Mouse (Mus musculus) adrenal gland, adult (tissue): ENCODE measurements at regions not wholly inside any gene's neighbourhood (a gene's known extent, or its start where the extent isn't known, plus 50 kb on each side); places are given as distances from the start of the nearest gene placed in this dataset.

ENCODE experiments used
- DNase-seq, 2 experiments: peaks; one replicate each; pipeline ENCODE4 v3.0.0; 2022 to 2023; ENCODE audit warnings: low spot score in 1 of 2; ENCODE audit not compliant: inconsistent age in 2 of 2

GRCm38 (mm10) chr8:90192856-90193255 lies 155.3 kb downstream of the Tox3 start:
- DNase-seq = no peak

GRCm38 (mm10) chr8:90182807-90183206 lies 165.3 kb downstream of the Tox3 start:
- DNase-seq = no peak

DNA sequence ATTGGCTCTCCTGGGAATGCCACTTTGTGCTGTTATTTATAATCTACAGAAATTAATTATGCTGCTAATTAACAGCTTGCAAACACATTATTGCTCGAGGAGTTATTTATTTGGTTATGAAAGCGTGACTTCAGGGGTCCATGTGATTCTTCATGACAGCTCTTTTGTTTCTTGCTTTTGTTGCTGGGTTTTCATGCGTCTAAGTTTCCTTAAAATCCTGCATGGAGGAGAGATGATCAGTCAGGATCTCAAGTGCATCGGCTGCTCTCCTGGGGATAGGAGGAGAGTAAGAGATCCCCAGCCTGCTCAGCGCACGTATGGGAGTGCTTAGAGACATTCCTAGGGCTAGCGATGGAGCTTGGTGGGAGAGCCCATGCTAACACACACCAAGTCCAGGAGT lies 171.4 kb downstream of the Tox3 start:
- no peak for DNase-seq

DNA sequence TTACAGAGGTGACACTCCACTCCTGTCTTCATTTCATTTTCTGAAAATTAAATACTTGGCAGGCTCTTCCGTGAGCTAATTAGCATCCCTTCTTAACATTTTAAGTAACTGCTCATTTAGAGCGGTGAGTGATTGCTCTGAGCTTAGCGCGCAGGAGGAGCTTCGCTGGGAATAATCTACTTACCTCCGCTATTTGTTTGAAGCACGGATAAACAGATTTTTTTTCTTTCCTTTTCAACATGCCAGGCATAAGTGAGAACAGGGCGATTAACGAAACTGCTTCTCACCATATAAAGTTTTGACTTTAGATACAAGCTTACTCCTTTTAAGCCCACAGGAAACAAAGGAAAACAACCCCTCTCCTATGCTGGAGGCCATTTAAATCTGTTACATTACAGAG lies 171.8 kb downstream of the Tox3 start:
- no peak for DNase-seq

DNA sequence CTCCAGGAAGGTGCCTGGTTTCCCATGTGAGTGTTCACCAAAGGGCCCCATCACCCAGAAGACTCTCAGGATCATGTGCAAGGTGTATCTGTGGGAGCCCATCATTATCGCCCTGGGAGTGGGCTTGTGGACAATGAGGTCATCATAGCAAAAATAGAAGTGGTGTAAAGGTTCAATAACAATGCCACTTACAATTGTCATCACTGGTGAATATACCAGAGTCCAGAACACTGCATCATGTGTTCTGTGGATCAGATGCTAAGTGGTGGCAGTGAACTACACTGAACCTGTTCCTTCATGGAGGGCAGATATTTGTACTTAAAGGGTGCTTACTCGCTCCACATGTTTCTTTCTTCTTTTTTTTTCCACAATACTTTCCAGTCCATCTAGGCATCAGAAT lies 181.5 kb downstream of the Tox3 start:
- DNase-seq = no peak

- DNase-seq = no peak
Measured at GRCm38 (mm10) chr8:90151477-90151876, 196.7 kb downstream of the Tox3 start.

DNA sequence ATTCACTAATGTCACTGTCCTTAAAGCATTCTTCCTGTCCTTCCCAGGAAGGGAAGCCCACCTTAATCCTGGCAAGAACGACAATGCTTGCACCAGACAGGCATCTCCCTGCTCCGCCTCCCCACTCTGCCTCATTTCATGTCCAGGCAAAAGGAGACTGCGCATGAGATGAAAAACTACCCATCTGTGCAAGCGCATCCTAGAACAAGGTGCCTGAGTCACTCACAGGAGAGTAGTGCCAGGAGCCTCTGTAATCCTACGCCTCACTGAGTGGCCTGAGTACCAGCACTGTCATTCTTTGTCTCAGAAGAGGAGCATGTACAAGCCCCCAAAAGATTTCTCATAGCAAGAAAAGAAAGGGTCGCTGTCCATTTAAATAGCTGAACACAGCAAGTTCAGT lies 198.2 kb downstream of the Tox3 start:
- DNase-seq = no peak

DNA sequence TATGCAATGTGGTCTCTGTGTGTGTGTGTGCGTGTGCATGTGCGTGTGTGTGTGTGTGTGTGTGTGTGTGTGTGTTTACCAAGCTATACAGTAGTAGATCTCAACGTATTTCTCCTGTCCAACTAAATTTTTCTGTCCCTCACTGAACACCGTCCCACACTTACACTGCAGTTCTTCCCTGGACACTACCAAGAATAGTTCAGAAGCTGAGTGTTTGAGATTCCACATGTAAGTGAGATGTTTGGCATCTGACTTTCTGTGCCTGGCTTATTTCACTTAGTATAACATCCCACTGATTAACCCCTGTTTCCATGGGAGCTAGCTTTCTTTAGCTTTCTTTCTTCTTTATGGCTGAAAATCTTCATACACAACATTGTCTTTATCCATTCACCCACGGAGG lies 213.5 kb downstream of the Tox3 start:
- no peak for DNase-seq

- DNase-seq = no peak
Measured at GRCm38 (mm10) chr8:90130704-90131267, 217.4 kb downstream of the Tox3 start.

GRCm38 (mm10) chr8:90125426-90125825 lies 222.7 kb downstream of the Tox3 start:
- no peak for DNase-seq

GRCm38 (mm10) chr8:90123101-90123500 lies 225.0 kb downstream of the Tox3 start:
- no peak for DNase-seq

DNA sequence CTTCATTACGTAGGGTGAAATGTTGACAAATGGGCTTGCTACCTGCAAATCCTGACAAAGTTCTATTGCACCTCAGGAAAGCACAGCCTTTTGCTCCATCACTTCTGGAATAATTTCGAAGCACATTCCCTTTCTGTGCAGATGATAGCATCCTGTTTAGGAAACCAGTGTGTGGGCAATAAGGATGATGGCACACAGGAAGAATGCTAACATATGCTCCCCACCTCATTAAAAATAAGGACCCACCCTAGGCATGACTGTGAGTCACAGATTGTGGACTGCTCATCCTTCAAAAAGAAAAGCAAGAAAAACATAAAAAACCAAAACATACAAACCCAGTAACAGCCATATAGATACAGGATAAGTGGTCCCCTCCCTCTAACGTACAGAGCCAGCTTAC lies 226.2 kb downstream of the Tox3 start:
- DNase-seq = no peak

GRCm38 (mm10) chr8:90121017-90121416 lies 227.1 kb downstream of the Tox3 start:
- no peak for DNase-seq

DNA sequence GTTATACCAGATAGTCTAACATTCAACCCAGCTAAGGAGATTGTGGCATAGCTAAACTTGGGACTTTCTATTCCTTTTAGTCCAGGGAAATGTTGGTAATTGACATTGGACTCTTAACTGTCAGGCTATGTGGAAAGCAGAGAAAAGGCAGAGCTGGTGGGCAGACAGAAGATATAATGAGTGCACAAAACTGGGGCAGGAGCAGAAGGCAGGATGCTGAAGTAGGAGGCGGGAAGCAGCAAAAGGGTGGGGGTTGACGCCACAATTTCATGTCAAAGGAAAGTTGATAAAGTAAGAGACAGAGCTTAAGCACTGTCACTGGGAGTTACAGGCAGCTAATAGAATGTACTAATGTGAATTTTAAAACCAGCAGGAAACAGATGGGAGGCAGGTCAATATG lies 232.7 kb downstream of the Tox3 start:
- no peak for DNase-seq

DNA sequence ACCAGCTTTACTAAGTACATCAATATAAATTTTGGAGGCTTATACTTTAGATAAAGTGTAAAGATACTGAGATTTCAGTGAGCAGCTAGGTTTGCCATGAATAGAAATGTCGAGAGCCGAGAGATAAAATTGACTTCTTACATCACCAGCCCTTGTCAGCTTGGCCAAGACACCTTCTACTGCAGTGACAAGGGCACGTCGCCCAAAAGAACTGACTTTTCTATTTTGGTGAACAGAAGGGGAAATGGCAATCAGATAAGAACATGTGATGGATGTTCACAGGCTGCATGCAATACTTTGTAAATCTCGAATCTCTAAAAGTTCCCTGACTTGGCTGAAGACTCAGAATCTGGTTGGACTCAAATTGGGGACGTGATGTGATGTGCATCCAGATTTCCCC lies 247.6 kb downstream of the Tox3 start:
- DNase-seq = no peak

GRCm38 (mm10) chr8:90082630-90083029 lies 265.5 kb downstream of the Tox3 start:
- DNase-seq = no peak

DNA sequence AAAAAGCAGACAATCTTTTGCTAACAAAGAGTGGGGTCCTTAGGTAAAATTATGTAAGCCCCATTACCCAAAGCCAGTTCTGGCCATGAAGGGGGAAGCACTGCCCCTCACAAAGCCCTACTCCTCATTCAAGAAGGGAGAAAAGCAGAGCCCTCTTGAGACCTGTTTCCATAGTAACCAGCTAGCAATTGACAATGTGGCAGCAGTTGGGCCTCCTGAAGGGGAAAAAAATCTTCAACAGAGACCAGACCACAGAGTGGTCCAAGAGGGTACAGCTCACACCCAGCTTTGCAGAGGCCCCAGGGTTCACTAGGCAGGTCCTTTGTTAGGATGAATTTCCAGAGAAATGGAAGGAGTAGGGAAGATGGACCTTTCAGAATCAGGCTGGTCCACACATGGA lies 271.8 kb downstream of the Tox3 start:
- DNase-seq = no peak

- no peak for DNase-seq
Measured at GRCm38 (mm10) chr8:90075796-90076195, 272.3 kb downstream of the Tox3 start.

- no peak for DNase-seq
Measured at GRCm38 (mm10) chr8:90070006-90070405, 278.1 kb downstream of the Tox3 start.

DNA sequence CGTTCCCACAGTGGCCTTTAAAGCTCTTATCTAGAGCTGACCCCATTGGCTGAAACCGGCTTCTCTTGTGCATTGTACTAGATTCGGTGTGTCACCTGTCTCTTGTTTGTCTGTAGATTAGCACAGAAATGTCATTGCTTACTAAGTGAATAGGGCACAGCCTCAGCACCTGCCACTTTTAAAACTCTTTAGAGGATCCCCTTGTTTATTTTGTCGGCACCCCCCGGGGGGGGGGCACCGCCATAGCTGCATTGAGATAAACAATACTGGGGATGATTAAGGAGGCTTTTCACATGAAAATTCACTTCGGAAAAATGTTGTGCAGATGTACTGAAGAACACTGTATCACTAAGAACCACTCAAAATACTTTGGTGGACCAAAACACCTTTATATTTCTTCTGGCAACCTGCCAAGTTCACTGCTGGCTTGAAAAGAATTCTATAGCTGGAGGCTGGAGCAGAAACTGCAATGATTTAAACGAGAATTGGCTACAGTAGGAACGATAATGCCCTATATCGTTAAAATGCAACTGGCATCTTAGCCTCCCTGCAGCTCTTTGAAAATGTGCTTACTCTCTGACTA lies 278.6 kb downstream of the Tox3 start:
- DNase-seq = no peak

DNA sequence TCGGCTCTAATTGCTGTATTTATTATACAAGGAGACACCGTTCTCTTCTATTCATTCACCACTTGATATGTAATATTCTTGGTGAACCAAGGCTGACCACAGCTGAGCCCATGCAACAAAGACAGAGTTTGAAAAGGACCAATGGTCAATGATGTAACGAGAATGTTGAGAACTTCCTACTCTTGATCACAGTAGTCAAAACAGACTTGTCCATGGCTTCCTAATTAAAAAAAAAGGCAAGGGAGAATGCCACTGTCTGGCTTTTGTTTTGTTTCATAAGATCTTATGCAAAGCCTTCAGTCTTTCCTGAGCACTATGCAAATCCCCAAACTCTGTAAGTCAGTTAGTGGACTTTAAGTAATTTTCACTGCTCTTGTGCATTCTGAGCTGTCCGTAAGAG lies 279.7 kb downstream of the Tox3 start:
- DNase-seq = no peak

DNA sequence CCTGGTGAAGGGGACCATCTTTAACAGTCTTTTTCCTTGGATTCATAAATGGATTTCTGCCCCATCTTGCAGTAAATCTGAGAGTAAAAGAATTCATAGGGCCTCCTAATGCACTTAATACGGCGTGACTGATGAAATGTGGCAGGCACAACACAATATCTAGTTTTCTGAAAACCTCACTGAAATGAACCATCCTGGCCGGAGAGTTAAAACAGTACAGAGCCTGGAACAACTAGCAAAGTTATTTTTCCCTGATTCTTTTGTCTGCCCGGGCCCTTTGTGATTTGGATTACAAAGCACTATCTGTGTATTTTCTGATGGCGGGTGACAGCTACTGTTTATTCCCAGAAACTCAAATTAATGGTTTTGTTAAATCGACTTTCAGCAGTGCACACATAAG lies 283.8 kb downstream of the Tox3 start:
- no peak for DNase-seq

GRCm38 (mm10) chr8:90063291-90063690 lies 284.9 kb downstream of the Tox3 start:
- no peak for DNase-seq
